Mouse (Mus musculus): ENCODE data around the gene Ccr1l1.

- no peak for TF ChIP-seq CTCF (IDR thresholded peaks at IDR 0.05; ENCODE audit: borderline replicate concordance, insufficient read depth, low read length)
- TF ChIP-seq POLR2A (IDR thresholded peaks at IDR 0.05; ENCODE audit: low read depth, low read length) = no peak
Measured at GRCm38 (mm10) chr9:123984943-123985342, 6.7 kb upstream of the Ccr1l1 start.
